Mouse (Mus musculus) liver, adult 2 months (tissue): Measurements from ENCODE around the gene Mettl7a3. TPM values are rescaled to one million over a fixed set of nuclear protein-coding genes. Genes with fewer than 3 reads are reported as not detected.
"Not testable (repeated sequence)": the region's sequence is repeated elsewhere in the genome, so short reads cannot be mapped to it uniquely, and the experiment has no call there.

Source experiments
- DNase-seq: peaks from one replicate; pipeline ENCODE4 v3.0.0-alpha.2; 2011; ENCODE audit warnings: low read depth, low spot score; ENCODE audit errors: extremely low read depth
- H3K27ac ChIP-seq: fragments of 200-500 bp; replicated peaks from 2 replicates; pipeline ENCODE4 v1.5.1; 2012; ENCODE audit warnings: low read depth, mild to moderate bottlenecking, control low read depth, inconsistent platforms, low read length; ENCODE audit not compliant: insufficient read depth
- H3K27me3 ChIP-seq: fragments of 200-500 bp; 2 replicates; pipeline ENCODE4 v1.6.1; 2012; ENCODE audit warnings: mild to moderate bottlenecking, moderate library complexity, low read length, inconsistent platforms; ENCODE audit not compliant: control insufficient read depth, insufficient read depth
- H3K36me3 ChIP-seq: fragments of 200-500 bp; 2 replicates; pipeline ENCODE4 v1.6.1; 2012; ENCODE audit warnings: low read length, inconsistent platforms; ENCODE audit not compliant: control insufficient read depth, insufficient read depth
- H3K4me1 ChIP-seq: fragments of 200-500 bp; 2 replicates; pipeline ENCODE4 v1.6.1; 2011; ENCODE audit warnings: low read length; ENCODE audit not compliant: control insufficient read depth, insufficient read depth
- H3K4me3 ChIP-seq: fragments of 200-500 bp; 2 replicates; pipeline ENCODE4 v1.5.1; 2011; ENCODE audit warnings: low read depth, mild to moderate bottlenecking, control low read depth, low read length, moderate library complexity; ENCODE audit not compliant: insufficient read depth
- H3K79me2 ChIP-seq: fragments of 200-500 bp; 2 replicates; pipeline ENCODE4 v1.6.1; 2012; ENCODE audit warnings: inconsistent platforms, mild to moderate bottlenecking, low read length, moderate library complexity; ENCODE audit not compliant: control insufficient read depth, insufficient read depth
- H3K9ac ChIP-seq: fragments of 200-500 bp; 2 replicates; pipeline ENCODE4 v1.6.1; 2012; ENCODE audit warnings: low read depth, mild to moderate bottlenecking, control low read depth, inconsistent platforms, low read length
- CTCF ChIP-seq: fragments of 200-500 bp; IDR thresholded peaks from 2 replicates; pipeline ENCODE4 v1.5.1; 2011; ENCODE audit warnings: low read depth, low read length, control low read depth
- POLR2A ChIP-seq: fragments of 200-500 bp; IDR thresholded peaks from 2 replicates; pipeline ENCODE4 v1.6.1; 2011; ENCODE audit warnings: low read length, control low read depth; ENCODE audit not compliant: insufficient read depth; ENCODE audit errors: extremely low read depth
- WGBS: fragments of 180-500 bp; shearing (Covaris S2); methylation state at CpG from one replicate; pipeline ENCODE4 v1.1.7; 2018; 5-methylcytosine and 5-hydroxymethylcytosine counted together
- polyA plus RNA-seq: library from polyadenylated mRNA; depleted of rRNA; stranded (reverse); fragments of >200 nt; gene quantifications from 2 replicates; pipeline ENCODE4 v1.2.3, GENCODE M21; 2012
- total RNA-seq: library from RNA; depleted of rRNA; stranded (reverse); fragments of >200 nt; gene quantifications from 2 replicates; pipeline ENCODE4 v1.2.3, GENCODE M21; 2014

Mettl7a3 gene
- total and polyA plus RNA-seq, 2 experiments: not detected

- H3K36me3 ChIP-seq: peaks cover 35% of the 10 kb centered on the region; the same call in 1 of the 2 replicates
- no peaks in the 10 kb centered on the region for H3K27me3 ChIP-seq
- H3K27ac ChIP-seq: peak overlapping the region; percentile 68
- no peak overlapping the region for H3K4me3 ChIP-seq
- WGBS: 54% methylated on average over 2 of the region's 2 CpGs
- no peak for DNase-seq
- H3K9ac ChIP-seq: peak overlapping the region; percentile 28; the same call in 1 of the 2 replicates
- TF ChIP-seq CTCF (no peak), POLR2A (no peak)
- peaks cover 17% of the 10 kb centered on the region for H3K4me1 ChIP-seq
- H3K79me2 ChIP-seq: peaks cover 12% of the 10 kb centered on the region; the same call in 1 of the 2 replicates
Measured at GRCm38 (mm10) chr15:100312346-100312745, 22.4 kb upstream of the Mettl7a3 start.

DNA sequence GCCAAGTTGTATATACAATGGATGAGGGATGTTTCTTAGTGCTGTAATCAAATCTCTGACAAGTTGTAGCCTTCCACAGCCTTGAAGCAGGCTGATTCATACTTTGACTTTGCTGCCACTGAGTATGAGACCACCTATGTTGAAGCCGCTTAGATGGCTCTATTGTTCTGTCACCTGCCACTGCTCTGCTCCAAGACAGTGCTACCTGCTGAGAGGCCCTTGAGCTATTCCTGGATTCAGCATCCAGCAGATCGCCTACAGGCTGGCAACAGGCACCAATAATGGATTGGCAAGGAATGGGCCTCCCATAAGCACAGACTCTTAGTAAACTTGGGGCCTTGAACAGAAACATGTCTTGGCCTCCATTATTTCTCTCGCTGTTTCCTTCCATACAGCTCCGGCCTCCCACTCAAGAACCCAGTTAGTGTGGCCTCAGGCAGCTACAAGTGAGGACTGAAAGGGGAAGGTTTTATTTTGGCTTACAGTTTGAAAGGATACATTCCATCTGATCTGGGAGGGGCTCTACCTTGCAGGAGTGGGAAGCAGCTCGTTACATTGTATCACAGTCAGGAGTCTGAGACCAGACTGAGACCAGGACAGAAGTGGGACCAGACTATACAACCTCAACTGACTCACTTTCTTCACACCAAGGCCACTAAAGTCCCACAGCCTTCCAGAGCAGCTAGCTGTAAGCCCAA is 20.1 kb upstream of the Mettl7a3 start:
- 97% methylated on average over 5 of the region's 5 CpGs for WGBS
- Histone ChIP-seq H3K9ac (no peak overlapping the region), H3K36me3 (peaks cover 28% of the 10 kb centered on the region; the same call in 1 of the 2 replicates), H3K27me3 (no peaks in the 10 kb centered on the region), H3K79me2 (peaks cover 3% of the 10 kb centered on the region; the same call in 1 of the 2 replicates), H3K27ac (no peak overlapping the region), H3K4me1 (peaks cover 26% of the 10 kb centered on the region), H3K4me3 (no peak overlapping the region)
- no peak for DNase-seq
- no peak for TF ChIP-seq CTCF
- no peak for TF ChIP-seq POLR2A

GRCm38 (mm10) chr15:100318014-100318671 is 16.6 kb upstream of the Mettl7a3 start:
- H3K9ac ChIP-seq, H3K79me2 ChIP-seq, H3K27me3 ChIP-seq, H3K4me3 ChIP-seq: not testable (repeated sequence)
- DNase-seq: peak; percentile 97
- Histone ChIP-seq H3K27ac (peak overlapping the region; percentile 90), H3K36me3 (peaks cover 13% of the 10 kb centered on the region; the same call in 1 of the 2 replicates), H3K4me1 (peaks cover 27% of the 10 kb centered on the region)
- WGBS: 9% methylated on average over 4 of the region's 4 CpGs

DNA sequence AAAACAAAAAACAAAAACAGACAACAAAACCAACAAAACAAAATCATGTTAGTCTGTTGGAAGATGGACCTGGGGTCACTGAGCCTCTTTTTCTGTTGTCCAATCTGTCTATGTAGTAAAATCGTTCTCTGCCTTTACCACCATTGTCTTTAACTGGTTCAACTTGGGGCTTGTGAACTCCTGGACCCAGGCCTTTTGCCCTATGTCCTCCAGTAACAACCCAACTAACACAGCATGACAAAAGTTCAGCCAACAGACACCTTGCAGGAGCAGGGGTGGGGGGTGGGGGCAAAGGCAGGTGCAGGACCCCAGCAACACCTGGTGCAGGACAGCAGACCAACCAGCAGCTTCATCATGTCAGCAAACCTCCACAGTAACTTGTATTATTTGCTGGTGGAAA is 14.8 kb upstream of the Mettl7a3 start:
- Histone ChIP-seq H3K4me1 (peaks cover 27% of the 10 kb centered on the region), H3K9ac (peak overlapping the region; percentile 25; the same call in 1 of the 2 replicates), H3K79me2 (no peaks in the 10 kb centered on the region), H3K27ac (peak overlapping the region; percentile 90), H3K4me3 (no peak overlapping the region), H3K36me3 (0 out of 2 replicates have a peak, but pooled peaks cover 1% of the 10 kb centered on the region), H3K27me3 (no peaks in the 10 kb centered on the region)
- WGBS: 33% methylated on average over 1 of the region's 1 CpGs
- peak; percentile 75 for DNase-seq
- TF ChIP-seq CTCF (no peak), POLR2A (no peak)

GRCm38 (mm10) chr15:100320295-100320905 is 14.3 kb upstream of the Mettl7a3 start:
- DNase-seq: peak; percentile 94
- 31% methylated on average over 9 of the region's 9 CpGs for WGBS
- TF ChIP-seq POLR2A (no peak), CTCF (no peak)
- Histone ChIP-seq H3K9ac (peak overlapping the region; percentile 51), H3K27me3 (no peaks in the 10 kb centered on the region), H3K27ac (peak overlapping the region; percentile 98), H3K4me1 (peaks cover 27% of the 10 kb centered on the region), H3K79me2 (no peaks in the 10 kb centered on the region), H3K4me3 (no peak overlapping the region), H3K36me3 (0 out of 2 replicates have a peak, but pooled peaks cover 1% of the 10 kb centered on the region)
